Mouse (Mus musculus) liver, postnatal 0 days (tissue): ENCODE measurements around the gene Tmem132e.

ENCODE experiments used
- CTCF ChIP-seq: sonication (generic); IDR thresholded peaks from 2 replicates; pipeline ENCODE4 v1.5.1; 2016; ENCODE audit warnings: antibody characterized with exemption, low read depth
- EP300 ChIP-seq: IDR thresholded peaks from 2 replicates; pipeline ENCODE4 v1.6.1; 2016; ENCODE audit warnings: antibody characterized with exemption, low read depth, mild to moderate bottlenecking

DNA sequence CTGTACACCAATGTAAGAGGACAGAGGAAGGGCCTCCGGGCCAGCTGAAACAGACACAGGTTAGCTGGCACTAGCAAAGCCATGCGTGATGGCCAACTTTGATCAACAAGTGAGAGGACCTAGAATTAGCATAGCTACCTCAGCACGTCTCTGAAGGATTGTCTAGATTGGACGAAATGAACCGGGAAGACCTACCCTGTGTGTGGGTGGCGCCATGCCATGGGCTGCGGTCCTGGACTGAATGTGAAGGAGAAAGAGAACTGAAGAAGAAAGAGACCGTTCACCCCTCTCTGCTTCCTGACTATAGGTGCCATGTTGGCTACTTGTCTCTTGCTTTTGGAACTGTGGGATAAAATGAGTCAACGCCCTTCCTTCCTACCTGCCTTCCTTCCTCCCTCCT lies 76.8 kb downstream of the Tmem132e start:
- TF ChIP-seq CTCF (no peak), EP300 (no peak)
